Mouse (Mus musculus) Patski (cell line): Measurements from ENCODE around the gene Ssbp4. TPM values are rescaled to one million over a fixed set of nuclear protein-coding genes. Genes with fewer than 3 reads are reported as not detected.

Experiments used
- ATAC-seq: fragments of 100-300 bp; one replicate; pipeline ENCODE4 v1.8.0; 2021
- CTCF ChIA-PET: fragments of 350-600 bp; sonication (Branson Sonifier 250); formaldehyde crosslinking; loops from one replicate; lab custom pipeline; 2022; ENCODE audit warnings: inconsistent platforms; lab: Charles Lee
- POLR2A ChIA-PET: fragments of 350-600 bp; sonication (Branson Sonifier 250); formaldehyde crosslinking; loops from one replicate; lab custom pipeline; 2022; ENCODE audit warnings: antibody characterized with exemption, inconsistent platforms; lab: Charles Lee
- DNase-seq: peaks from one replicate; pipeline ENCODE4 v3.0.0-alpha.2; 2011; ENCODE audit warnings: low read depth, low spot score
- H3K27me3 ChIP-seq: fragments of 371-371 bp; one replicate; pipeline ENCODE4 v1.5.1; 2021
- CTCF ChIP-seq: fragments of 100-300 bp; IDR thresholded peaks from one replicate; pipeline ENCODE4 v1.5.1; 2021
- in situ Hi-C: fragments of 300-500 bp; cut with MboI; formaldehyde crosslinking; loops from 3 replicates; pipeline ENCODE4 v1.11.1; 2018; ENCODE audit warnings: low pct_unique_long_range_greater_than_20kb, mixed read lengths
- polyA plus RNA-seq: library from polyadenylated mRNA; unstranded; gene quantifications from one replicate; pipeline ENCODE4 v1.2.3, GENCODE M21; 2021

Gene Ssbp4
- polyA plus RNA-seq, 1 experiment from 2014 or later = 253 TPM

DNA sequence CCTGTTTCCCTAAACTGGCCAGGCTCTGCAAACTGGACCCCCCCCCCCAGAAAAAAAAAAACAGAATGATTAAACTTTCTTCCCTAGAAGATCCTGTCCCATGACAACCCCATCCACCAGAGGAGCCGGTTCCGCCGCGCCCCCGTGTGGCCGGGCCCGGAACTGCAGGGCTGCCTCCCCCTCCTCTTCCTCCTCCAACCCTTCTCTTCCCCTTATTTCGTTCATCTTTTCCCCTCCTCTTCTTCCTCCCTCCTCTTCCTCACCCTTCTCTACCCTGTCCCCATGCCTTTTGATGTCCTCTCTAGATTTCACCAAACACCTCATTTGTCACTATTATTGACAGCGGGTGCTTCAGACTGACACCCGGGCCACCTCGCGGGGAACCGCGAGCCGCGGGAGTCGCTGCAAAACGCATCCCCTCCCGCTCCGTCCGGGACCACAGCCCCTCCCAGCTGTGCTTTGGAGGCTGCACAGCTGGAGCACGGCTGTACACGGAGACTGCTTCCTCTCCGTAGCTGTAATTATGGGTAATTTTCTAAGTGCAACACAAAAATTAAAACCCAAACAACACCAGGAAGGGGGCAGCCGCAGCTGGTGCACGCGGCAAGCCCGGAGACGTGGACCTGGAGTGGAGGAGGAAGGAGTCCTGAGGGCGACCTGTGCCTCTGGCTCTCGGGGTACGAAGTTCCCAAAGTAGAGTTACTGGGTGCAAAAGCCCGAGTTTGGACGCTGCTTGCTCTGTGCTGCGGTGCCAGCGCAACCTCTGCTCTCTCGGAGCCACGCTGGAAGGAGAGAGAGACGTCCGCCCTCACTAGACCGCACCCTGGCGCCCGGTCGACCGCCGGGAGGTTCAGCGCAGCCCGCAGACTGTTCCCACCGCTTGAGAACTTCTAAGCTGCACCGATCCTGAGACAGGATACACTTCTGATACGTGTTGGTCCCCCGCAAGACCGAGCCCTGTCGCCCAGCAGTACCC lies 2.4 kb upstream of the Ssbp4 start:
- no peak for ATAC-seq
- POLR2A ChIA-PET = interaction anchor here (0.7 to 2.6 kb wide), 7 partner anchors 13 to 87 kb away, joined by 3 to 11 read pairs (median 5); partner anchors contain the start of gene Jund

DNA sequence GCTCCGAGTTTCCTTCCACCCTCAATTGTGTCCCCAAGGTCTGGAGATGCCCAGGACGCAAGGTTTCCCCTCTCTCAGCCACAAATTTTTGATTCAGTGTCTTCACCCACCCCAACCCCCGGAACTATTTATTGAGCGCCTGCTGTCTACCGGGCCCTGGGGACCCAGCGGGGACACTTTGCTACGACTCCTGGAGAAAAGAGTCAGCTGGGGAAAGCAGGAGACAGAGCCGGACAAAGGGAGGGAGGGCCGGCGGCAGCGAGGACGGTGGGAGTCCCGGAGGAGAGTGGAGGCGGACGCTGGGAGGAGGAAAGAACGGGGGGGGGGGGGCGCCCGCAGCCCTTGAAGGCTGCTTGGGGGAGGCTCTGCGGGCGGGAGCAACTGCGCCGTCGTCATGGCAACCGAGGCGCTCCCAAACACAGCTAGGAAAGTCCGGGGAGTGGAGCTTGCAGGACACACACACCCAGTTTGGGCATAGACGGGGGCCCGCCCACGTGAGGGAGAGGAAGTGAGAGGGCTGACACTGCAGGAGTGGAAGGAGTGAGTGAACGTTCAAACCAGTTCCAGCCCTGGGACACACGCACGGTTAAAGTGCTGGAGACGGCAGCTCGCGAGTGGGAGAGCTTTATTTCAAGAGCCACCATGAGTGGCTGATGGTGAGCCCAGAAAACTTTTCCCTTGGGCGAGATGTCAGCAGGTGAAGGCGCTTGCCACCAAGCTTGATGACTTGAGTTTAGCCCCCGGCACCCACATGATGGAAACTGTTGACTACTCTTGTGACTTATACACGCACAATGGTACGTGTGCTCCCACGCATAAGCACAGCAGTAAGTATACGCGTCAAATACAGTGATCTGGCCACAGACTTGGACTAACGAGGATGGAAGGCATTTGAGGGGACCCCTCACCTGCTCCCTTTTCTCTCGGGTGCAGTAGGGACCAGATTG lies 1.4 kb upstream of the Ssbp4 start:
- TF ChIP-seq CTCF = no peak
- in situ Hi-C loops = loop anchor here (10.0 kb wide), 1 partner anchor 55 kb away; the partner anchor contains the start of gene Pgpep1
- ATAC-seq (peak; percentile 54), DNase-seq (no peak)
- ChIA-PET CTCF (interaction anchor here (0.7 to 3.5 kb wide), 11 partner anchors 11 to 100 kb away, joined by 3 to 21 read pairs (median 5); partner anchors contain the start of gene Ell), POLR2A (interaction anchor here (0.6 to 2.6 kb wide), 20 partner anchors 19 to 772 kb away, joined by 3 to 11 read pairs (median 4); partner anchors contain the start of genes Ell, Fkbp8, Jund and Kxd1)
- no peaks in the 10 kb centered on the region for H3K27me3 ChIP-seq

More for the DNA sequence above, 2.4 kb upstream of the Ssbp4 start:
- DNase-seq = no peak
- CTCF ChIA-PET = interaction anchor here (0.8 to 3.5 kb wide), 16 partner anchors 12 to 90 kb away, joined by 3 to 21 read pairs (median 5); partner anchors contain the start of gene Lsm4
- in situ Hi-C loops = loop anchor here (10.0 kb wide), 1 partner anchor 54 kb away; the partner anchor contains the start of gene Pgpep1
- no peak for TF ChIP-seq CTCF
- no peaks in the 10 kb centered on the region for H3K27me3 ChIP-seq

DNA sequence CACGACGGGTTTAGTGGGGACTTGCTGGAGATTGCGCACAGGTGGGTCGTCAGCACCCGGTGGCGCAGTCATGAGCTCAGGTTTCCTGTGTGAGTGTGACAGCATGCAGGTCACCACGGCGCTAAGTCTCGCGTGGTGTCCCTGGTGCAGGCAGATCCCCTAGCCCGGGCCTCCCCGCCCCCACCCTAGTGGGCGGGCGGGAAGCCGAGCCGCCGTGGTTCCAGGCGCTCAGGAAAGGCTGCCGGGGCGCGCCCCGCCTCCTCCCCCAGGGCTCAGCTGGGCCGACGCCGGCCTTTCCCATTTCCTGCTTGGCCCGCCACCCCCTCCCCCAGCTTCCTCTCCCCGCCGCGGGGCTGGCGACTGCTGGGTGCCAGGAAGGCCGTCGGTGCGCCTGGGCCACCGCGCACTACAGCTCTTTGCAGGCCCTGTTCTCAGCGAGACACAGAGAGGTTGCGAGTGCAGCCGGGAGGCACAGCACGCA lies 736 bp upstream of the Ssbp4 start:
- in situ Hi-C loops = no loop called here
- no peaks in the 10 kb centered on the region for H3K27me3 ChIP-seq
- CTCF ChIA-PET = interaction anchor here (2.9 to 3.5 kb wide), 3 partner anchors 16 to 43 kb away, joined by 16 to 21 read pairs (median 17); no protein-coding TSS in a partner anchor
- TF ChIP-seq CTCF = no peak
- POLR2A ChIA-PET = interaction anchor here (0.6 to 1.9 kb wide), 20 partner anchors 9 to 773 kb away, joined by 3 to 9 read pairs (median 4); partner anchors contain the start of genes Ell, Fkbp8, Jund and Kxd1
- peak; percentile 53 for ATAC-seq
- no peak for DNase-seq

DNA sequence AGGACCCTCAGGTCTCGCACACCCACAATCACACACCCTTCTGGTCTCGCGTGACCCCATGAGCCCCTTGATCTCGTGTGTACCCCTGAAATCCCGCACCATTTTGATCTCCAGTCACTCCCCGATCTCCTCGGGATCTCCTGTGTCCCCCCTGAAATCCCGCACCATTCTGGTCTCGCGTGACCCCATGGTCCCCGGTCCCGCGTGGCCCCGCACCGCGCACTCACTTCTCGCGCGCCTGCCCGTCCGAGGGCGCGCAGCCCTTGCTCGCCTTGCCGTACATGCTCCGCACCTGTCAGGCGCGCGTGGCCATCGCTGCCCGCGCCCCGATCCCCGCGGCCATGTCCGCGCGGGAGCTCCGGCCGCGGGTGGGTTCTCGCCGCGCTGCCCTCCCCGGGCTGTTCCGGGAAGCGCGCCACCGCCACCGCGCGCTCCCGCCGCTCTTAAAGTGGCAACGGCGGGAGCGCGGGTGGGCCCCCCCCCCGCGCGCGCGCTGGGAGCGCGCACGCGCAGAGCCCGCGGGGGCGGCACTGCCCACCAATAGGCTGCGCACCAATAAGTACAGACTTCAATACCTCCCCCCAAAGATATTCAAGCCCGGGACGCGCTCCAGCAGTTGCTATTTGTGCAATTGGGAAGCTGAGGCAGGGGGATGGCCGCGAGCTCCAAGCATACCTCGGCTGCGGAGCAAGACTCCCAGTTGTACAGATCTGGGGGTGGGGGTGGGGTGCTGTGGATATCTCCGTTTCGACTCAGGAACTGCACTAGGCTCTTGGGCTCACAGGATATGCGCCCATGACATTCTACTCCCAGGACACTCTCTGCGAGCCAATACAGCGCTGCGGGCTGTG lies 549 bp downstream of the Ssbp4 start:
- no peak for TF ChIP-seq CTCF
- ChIA-PET CTCF (no interaction called here), POLR2A (interaction anchor here (1.0 to 1.7 kb wide), 7 partner anchors 12 to 80 kb away, joined by 3 to 9 read pairs (median 4); no protein-coding TSS in a partner anchor)
- DNase-seq (no peak), ATAC-seq (no peak)
- no peaks in the 10 kb centered on the region for H3K27me3 ChIP-seq
- in situ Hi-C loops = no loop called here

DNA sequence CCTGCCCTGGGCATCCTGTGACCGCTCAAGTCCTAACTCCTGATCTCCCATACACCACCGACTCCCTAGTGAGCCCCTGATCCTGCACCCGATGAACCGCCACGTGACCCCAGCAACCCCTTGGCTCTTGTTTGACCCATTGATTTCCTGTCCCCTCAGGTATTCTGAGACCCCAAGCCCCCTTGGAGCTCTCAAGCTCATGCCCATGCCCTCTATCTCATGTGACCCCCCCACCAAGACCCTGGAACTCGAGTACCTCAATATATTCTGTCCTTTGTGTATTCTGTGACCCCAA lies 1.1 kb downstream of the Ssbp4 start:
- DNase-seq (no peak), ATAC-seq (no peak)
- ChIA-PET CTCF (no interaction called here), POLR2A (interaction anchor here (1.0 to 1.1 kb wide), 2 partner anchors 35 to 79 kb away, joined by 3 read pairs; no protein-coding TSS in a partner anchor)
- no peak for TF ChIP-seq CTCF
- in situ Hi-C loops = no loop called here
- H3K27me3 ChIP-seq = no peaks in the 10 kb centered on the region

DNA sequence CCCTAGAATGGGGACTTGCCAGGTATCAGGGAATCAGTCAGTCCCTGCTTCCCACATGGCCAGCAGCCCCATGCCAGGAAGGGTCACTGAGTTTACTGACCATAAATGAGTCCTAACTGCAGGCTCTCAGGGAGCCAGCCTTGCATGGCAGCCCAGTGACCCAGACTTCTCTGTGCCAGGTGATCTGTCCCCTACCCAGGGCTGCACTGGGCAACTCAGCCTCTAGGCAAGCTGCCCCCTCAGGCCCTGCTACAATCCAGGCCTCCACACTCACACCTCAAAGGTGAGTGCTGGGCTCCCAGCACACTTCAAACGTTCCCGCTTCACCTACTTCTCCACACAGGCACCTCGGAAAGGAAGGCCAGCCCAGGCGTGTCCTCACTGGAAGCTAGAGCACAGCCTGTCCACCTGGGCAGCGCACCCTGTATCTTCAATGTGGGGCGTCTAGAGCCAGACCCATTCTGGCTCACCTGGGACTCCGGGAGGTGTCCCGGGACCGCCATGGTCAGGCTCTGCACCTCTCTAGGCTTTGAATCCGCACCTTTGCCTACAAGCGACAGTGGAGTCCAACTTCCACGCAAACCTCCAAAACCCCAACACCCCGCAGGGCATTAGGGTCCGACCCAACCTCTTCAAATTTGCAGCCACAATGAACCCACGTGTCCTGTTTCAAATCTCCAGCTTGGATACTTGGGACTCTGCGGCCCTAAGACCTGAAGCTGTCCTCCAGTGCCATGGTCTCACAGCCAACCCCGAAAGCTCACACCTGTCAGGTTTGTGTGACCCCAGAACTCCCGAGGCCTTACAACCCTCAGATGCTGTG lies 1.7 kb downstream of the Ssbp4 start:
- ChIA-PET POLR2A (interaction anchor here (0.5 to 1.1 kb wide), 2 partner anchors 79 to 101 kb away, joined by 3 to 6 read pairs; no protein-coding TSS in a partner anchor), CTCF (interaction anchor here (1.2 kb wide), 1 partner anchor 11 kb away, joined by 3 read pairs; no protein-coding TSS in a partner anchor)
- in situ Hi-C loops = no loop called here
- DNase-seq (no peak), ATAC-seq (no peak)
- H3K27me3 ChIP-seq = no peaks in the 10 kb centered on the region
- no peak for TF ChIP-seq CTCF

DNA sequence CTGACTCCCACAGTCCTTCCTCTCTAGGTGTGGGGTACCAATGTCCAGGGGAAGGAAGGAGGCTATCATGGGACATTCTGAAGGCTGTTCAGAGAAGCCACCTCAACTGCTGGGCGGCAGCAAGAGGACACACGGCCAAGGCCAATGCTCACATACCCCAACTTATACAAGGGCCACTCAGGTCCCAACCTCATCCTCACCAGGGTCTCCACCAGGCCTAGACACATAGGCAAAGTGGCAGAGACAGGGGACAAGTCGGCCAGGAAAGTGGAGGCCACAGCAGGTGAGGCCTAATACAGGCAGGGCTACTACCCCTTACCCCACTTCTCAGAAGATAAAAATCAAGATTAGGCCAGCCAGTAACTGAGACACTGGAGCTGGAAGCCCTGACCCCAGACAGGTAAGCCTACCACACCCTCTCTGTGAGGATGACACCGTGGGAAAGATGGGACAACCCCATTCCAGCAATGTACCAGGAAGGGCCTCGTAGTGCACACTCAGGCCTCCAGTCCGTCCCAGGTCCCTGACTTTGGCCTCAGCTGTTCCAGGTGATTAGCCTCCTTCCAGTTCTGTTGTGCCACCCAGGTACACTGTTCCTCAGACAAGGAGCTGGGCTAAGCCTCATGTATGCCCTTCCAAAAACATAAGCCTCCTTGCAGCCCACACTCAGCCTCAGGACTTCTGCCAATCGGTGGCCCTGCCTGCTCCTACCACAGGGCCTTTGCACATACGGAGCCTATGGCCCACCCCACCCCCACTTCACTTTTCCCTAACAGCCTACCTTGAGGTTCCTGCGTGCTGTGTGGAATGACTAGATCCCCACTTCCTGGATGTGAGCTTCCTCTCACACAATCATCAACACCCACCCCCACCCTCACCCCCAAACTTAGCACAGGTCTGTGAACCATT lies 2.5 kb downstream of the Ssbp4 start:
- in situ Hi-C loops = no loop called here
- CTCF ChIA-PET = interaction anchor here (1.2 kb wide), 1 partner anchor 10 kb away, joined by 3 read pairs; no protein-coding TSS in a partner anchor
- TF ChIP-seq CTCF = no peak
- ATAC-seq (no peak), DNase-seq (no peak)
- H3K27me3 ChIP-seq = no peaks in the 10 kb centered on the region
- POLR2A ChIA-PET = no interaction called here
